Mouse (Mus musculus) adrenal gland (tissue): ENCODE data around the gene Cdon.

Experiments
- intact Hi-C: fragments of 180-260 bp; cut with DNase I; formaldehyde crosslinking; loops from one replicate; pipeline ENCODE4 v1.15.1; 2025

Cdon gene

DNA sequence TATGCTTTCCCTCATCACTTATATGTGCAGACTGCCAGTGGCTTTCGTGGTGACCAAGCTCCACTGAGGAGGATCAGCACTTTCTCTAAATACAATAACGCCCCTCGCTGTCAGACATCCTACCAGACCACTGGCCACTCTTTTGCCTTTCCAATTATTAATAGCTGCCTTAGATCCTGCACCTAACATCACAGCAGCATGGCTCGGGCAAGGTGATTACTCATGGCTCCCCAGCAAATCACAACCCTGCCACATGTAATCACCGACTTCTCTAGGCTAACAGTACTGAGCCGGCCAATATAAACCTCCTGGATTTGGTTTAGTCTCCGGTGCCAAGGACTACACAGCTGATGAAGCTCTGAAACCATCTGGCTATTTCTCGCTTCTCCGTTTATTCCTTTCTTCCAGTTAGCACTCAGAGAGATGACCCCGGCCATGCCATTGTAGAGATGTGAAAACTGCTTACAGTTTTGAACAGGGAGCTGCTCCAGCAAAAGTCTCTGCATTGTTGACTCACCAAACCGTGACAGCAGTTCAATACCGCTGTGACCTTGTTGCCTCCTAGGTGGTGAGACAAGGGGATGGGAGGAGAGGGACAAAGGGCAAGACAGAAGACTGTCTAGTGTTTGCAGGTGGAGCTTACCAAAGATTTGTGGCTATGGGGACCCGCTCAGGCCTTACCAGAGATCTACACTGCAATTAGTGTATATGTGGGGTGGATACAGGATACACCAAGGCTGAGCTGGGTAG, 118.2 kb downstream of the Cdon start:
- intact Hi-C loops = no loop called here

DNA sequence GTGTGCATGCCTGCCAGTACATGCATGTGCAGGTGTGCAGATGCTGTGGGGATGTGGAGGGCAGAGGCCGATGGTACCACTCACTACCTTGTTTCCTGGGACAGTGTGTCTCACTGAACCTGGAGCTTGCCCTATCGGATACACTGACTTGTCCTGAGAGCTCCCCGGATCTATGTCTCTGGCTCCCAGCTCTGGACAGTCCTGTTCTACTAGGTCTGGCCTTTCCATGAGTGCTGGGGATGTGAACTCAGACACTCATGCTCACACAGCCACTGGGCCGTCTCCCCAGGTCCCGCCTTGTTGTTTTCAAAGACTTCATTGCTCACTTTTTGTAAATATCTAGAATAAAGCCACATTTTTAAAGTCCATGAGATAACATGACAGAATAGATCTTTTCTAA, 120.1 kb downstream of the Cdon start:
- intact Hi-C loops = no loop called here

GRCm38 (mm10) chr9:35541488-35541887, 120.6 kb downstream of the Cdon start:
- intact Hi-C loops = no loop called here

DNA sequence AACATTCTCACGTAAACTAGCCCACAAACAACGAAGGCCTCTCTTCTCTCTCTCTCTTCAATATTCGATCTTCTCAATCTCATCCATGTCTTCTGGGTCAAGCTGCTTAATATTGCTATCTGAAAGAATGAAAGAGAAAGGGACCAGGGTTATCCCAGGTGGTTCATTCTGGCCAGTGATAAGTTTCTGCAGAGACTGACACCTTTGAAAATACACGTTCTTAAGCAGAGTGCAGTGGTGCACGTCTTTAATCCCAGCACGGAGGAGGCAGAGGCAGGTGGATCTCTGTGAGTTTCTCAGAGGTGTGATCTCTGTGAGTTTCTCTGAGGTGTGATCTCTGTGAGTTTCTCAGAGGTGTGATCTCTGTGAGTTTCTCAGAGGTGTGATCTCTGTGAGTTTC, 121.0 kb downstream of the Cdon start:
- intact Hi-C loops = no loop called here

- intact Hi-C loops = no loop called here
Measured at GRCm38 (mm10) chr9:35543099-35543860, 122.4 kb downstream of the Cdon start.

- intact Hi-C loops = no loop called here
Measured at GRCm38 (mm10) chr9:35544666-35545065, 123.7 kb downstream of the Cdon start.

GRCm38 (mm10) chr9:35545704-35546103, 124.8 kb downstream of the Cdon start:
- intact Hi-C loops = no loop called here

DNA sequence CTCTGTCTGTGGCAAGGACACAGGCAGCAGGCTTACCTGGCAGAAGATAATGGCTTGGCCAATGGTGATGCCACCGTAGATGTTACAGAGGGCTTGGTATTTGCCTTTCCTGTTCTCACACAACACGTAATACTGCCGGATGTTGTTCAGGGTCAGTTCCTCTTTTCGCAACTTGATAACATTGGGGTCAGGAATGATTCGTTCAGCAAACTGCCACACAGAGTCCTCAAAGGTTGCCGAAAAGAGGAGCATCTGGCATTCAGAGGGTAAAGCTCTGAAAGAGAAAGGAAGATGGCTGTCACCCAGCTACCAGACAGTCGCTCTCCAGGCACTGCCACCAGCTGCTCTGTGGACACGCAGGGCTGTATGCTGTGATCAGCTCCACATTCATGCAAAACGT, 125.8 kb downstream of the Cdon start:
- intact Hi-C loops = no loop called here

DNA sequence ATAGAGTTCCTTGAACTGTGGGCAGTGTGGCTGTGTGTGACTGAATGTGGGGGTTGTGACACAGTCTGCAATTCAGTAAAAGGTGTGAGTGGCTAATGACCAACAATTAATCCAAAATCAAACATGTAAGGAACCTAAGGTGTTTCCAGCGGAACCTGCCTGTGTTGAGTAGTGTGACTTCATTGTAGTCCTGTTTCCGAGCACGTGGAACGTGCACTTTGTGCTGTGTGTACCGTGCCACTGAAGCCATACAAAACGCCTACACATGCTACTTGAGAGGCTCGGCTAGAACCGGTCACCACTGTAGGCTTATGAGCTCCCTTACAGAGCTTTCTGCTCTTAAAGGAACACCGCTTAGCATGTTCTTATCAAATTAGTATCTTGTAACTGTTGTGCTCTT, 127.5 kb downstream of the Cdon start:
- intact Hi-C loops = no loop called here

DNA sequence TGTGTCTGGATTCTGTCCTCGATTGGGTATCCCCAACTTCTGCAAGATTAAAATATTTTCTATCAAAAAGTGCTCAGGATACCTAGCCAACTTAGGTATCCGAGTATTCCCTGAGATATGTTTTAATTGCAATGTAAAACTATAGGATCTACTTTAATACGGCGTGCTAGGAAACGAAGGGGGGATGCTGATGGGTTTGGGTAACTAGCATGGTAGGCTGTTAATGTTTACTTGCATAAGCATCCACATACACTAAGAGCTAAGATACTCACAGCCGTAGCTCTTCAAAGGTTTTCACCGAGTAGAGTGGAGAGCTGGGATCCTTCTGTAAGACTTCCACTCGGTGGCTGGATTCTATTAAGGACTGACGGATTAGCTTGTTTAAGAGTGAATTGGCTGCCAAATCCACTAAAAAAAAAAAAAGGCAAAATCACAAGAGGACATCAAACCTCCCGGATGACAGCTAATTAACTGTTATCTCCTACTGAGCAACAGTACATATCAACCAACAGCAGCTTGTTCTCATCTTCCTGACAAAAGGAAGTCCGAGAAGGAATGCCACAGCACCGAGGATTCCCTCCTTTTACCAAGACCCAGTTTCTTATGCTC, 135.7 kb downstream of the Cdon start:
- intact Hi-C loops = no loop called here
